Mouse (Mus musculus) kidney, adult 9 months (tissue): ENCODE data around the gene Adh5.
"Not testable (repeated sequence)": the region's sequence is repeated elsewhere in the genome, so short reads cannot be mapped to it uniquely, and the experiment has no call there.

ENCODE experiments used
- DNase-seq: peaks from one replicate; pipeline ENCODE4 v3.0.0; 2022

Gene Adh5

GRCm38 (mm10) chr3:138461832-138462231 lies 18.9 kb downstream of the Adh5 start:
- no peak for DNase-seq

- peak; percentile 50 for DNase-seq
Measured at GRCm38 (mm10) chr3:138463137-138463536, 20.2 kb downstream of the Adh5 start.

- no peak for DNase-seq
Measured at GRCm38 (mm10) chr3:138463807-138464206, 20.9 kb downstream of the Adh5 start.

GRCm38 (mm10) chr3:138464573-138465147 lies 21.8 kb downstream of the Adh5 start:
- no peak for DNase-seq

- DNase-seq: not testable (repeated sequence)
Measured at GRCm38 (mm10) chr3:138466656-138467055, 23.8 kb downstream of the Adh5 start.

GRCm38 (mm10) chr3:138471066-138471465 lies 28.2 kb downstream of the Adh5 start:
- DNase-seq: no peak

- no peak for DNase-seq
Measured at GRCm38 (mm10) chr3:138479489-138479888, 36.6 kb downstream of the Adh5 start.

- DNase-seq: no peak
Measured at GRCm38 (mm10) chr3:138481526-138482284, 38.8 kb downstream of the Adh5 start.

GRCm38 (mm10) chr3:138483240-138483639 lies 40.3 kb downstream of the Adh5 start:
- no peak for DNase-seq

- DNase-seq: no peak
Measured at GRCm38 (mm10) chr3:138488584-138489326, 45.9 kb downstream of the Adh5 start.

GRCm38 (mm10) chr3:138489327-138490033 lies 46.6 kb downstream of the Adh5 start, which contains the start of gene Metap1:
TSS of gene Metap1 (minus strand) at chr3:138489515.
- DNase-seq: peak; percentile 94

GRCm38 (mm10) chr3:138490034-138490337 lies 47.1 kb downstream of the Adh5 start:
- peak; percentile 19 for DNase-seq

- no peak for DNase-seq
Measured at GRCm38 (mm10) chr3:138493668-138494067, 50.8 kb downstream of the Adh5 start.

- DNase-seq: no peak
Measured at GRCm38 (mm10) chr3:138494565-138494964, 51.7 kb downstream of the Adh5 start.

GRCm38 (mm10) chr3:138495166-138496145 lies 52.6 kb downstream of the Adh5 start:
- peak; percentile 14 for DNase-seq

- DNase-seq: no peak
Measured at GRCm38 (mm10) chr3:138498731-138499130, 55.8 kb downstream of the Adh5 start.

GRCm38 (mm10) chr3:138499854-138500740 lies 57.2 kb downstream of the Adh5 start:
- no peak for DNase-seq

GRCm38 (mm10) chr3:138503754-138504153 lies 60.9 kb downstream of the Adh5 start:
- DNase-seq: no peak
